Mouse (Mus musculus) CH12.LX (cell line): ENCODE measurements at regions not wholly inside any gene's neighbourhood (a gene's known extent, or its start where the extent isn't known, plus 50 kb on each side); places are given as distances from the start of the nearest gene placed in this dataset.

Experiments used
- CTCF ChIP-seq, 2 experiments: IDR thresholded peaks in 1 of 2; conservative IDR thresholded peaks in 1 of 2; 2 replicates each; pipeline ENCODE4 v1.5.1; 2011 to 2012; ENCODE audit warnings: low read depth in 2 of 2, low read length in 2 of 2, improper control_type of control experiment in 1 of 2, inconsistent platforms in 1 of 2, mild to moderate bottlenecking in 1 of 2, moderate library complexity in 1 of 2
- POLR2A ChIP-seq: IDR thresholded peaks from 2 replicates; pipeline ENCODE4 v1.6.1; 2011; ENCODE audit warnings: low read depth, mild to moderate bottlenecking, improper control_type of control experiment, low read length
- RCOR1 ChIP-seq: conservative IDR thresholded peaks from 2 replicates; pipeline ENCODE4 v1.6.1; 2012; ENCODE audit warnings: low read depth, mild to moderate bottlenecking, inconsistent platforms, low read length, improper control_type of control experiment
- TCF12 ChIP-seq: IDR thresholded peaks from 2 replicates; pipeline ENCODE4 v1.6.1; 2014; ENCODE audit warnings: low read depth, mild to moderate bottlenecking, inconsistent platforms, low read length, improper control_type of control experiment
- UBTF ChIP-seq: IDR thresholded peaks from 2 replicates; pipeline ENCODE4 v1.6.1; 2012; ENCODE audit warnings: low read depth, mild to moderate bottlenecking, inconsistent platforms, low read length, improper control_type of control experiment, moderate library complexity

DNA sequence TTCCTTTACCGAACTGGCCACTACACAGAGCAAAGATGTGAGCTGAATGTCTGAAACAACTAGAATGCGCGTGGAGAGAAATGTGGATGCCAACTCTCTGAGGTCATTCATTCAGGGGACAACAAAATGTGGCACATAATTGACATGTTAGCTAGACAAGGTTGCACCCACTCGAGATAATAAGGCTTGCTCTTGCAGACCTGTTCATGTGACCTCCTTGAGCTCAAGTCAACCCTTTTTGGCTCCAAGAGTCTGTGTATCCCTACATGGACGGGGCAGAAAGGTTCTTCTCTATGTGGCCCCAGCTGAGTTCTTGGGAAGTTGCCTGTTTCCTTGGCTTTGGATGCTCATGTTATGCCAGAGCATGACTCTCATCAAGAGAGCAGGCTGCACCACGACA is 383.0 kb upstream of the Mgmt start:
- no peak for TF ChIP-seq RCOR1
- TF ChIP-seq CTCF (conservative IDR thresholded peaks at IDR 0.05 in 1 of 2, IDR thresholded peaks at IDR 0.05 in 1 of 2; ENCODE audit: low read depth in 2 of 2, low read length in 2 of 2), result no peak
- TF ChIP-seq POLR2A, result no peak
- TF ChIP-seq TCF12, result no peak
- no peak for TF ChIP-seq UBTF
